Mouse (Mus musculus): ENCODE measurements around the gene Pacs1. TPM values are rescaled to one million over a fixed set of nuclear protein-coding genes. Genes with fewer than 3 reads are reported as not detected.
"Not testable (repeated sequence)": the region's sequence is repeated elsewhere in the genome, so short reads cannot be mapped to it uniquely, and the experiment has no call there.

Pacs1 gene
- polyA plus RNA-seq, 1 experiment from 2014 or later: 21.3 TPM

DNA sequence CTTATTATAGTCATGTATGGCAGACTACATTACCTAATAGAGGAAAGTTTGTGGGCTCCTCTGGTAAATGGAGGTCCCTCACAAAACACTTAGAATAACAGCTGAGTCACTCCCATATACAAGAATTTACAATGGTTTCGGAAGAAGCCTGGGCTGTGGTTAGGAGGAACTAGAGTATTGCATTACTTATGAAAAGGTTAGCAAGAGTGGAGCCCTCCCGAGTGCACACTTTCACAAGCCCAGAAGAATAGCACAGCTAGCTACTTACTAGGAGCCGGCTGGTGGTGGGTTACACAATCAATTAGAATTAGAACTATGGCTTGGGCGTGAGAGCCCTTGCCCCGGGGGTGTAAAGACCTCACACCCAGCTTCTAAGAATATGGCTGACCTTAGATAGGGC lies 94.3 kb downstream of the Pacs1 start:
- Histone ChIP-seq H3K36me3 (no peaks in the 10 kb centered on the region), H3K4me3 (no peak overlapping the region), H3K9me3 (replicated peaks) (0 out of 2 replicates have a peak, but pooled peaks cover under 1% of the 10 kb centered on the region), H3K27ac (replicated peaks) (no peak overlapping the region), H3K4me1 (no peaks in the 10 kb centered on the region), H3K27me3 (ENCODE audit: low read depth, poor library complexity, severe bottlenecking) (no peaks in the 10 kb centered on the region)
- 79% methylated on average over 5 of the region's 5 CpGs for WGBS
- DNase-seq (ENCODE audit: low spot score): no peak

DNA sequence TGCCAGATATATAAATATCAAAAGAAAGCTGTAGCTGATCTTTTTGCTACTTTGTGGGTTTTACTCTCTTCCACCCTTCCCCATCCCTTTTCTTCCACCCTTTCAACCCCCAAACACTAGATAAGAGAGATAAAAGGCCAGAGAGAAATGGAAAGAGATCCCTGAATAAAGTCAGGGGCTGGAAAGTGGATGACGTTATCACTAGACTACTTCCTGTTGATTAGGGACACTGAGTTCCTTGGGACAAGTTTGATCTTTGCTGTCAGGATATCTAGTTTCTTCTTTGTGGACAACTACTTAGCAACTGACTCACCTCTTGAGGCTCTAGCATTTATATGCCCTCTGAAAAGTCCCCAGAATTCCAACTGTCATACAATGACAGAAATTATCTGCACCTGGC lies 102.5 kb downstream of the Pacs1 start:
- no peak overlapping the region for H3K27ac ChIP-seq (replicated peaks)
- no peak for DNase-seq (ENCODE audit: low spot score)
- WGBS: 92% methylated on average over 1 of the region's 1 CpGs
- H3K9me3 ChIP-seq (replicated peaks): no peaks in the 10 kb centered on the region
- peaks cover 10% of the 10 kb centered on the region; the same call in 1 of the 2 replicates for H3K36me3 ChIP-seq
- no peak overlapping the region for H3K4me3 ChIP-seq
- no peaks in the 10 kb centered on the region for H3K27me3 ChIP-seq (ENCODE audit: low read depth, poor library complexity, severe bottlenecking)
- H3K4me1 ChIP-seq: no peaks in the 10 kb centered on the region

DNA sequence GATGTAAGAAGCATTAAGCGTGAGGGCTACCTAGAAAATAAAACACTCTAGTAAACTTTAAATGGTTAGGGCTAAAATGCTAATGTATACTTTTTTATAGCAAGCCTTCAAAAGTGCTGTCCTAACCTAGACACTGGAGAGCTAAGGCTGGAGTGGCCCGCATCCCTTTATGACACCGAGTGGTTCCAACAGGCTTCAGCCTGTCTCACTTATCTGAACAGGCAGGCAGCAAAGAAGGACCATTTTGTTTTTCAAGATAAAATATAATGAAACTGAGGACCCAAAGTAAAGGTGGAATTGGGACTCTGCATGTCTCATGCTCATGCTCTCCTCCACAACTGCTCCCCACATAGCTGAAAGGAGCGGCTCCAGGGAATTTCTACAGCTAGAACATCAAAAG lies 105.4 kb downstream of the Pacs1 start:
- WGBS: 90% methylated on average over 4 of the region's 4 CpGs
- H3K27ac ChIP-seq (replicated peaks): no peak overlapping the region
- H3K4me3 ChIP-seq: no peak overlapping the region
- no peaks in the 10 kb centered on the region for H3K9me3 ChIP-seq (replicated peaks)
- DNase-seq (ENCODE audit: low spot score): no peak
- no peaks in the 10 kb centered on the region for H3K27me3 ChIP-seq (ENCODE audit: low read depth, poor library complexity, severe bottlenecking)
- H3K4me1 ChIP-seq: no peaks in the 10 kb centered on the region
- peaks cover 15% of the 10 kb centered on the region; the same call in 1 of the 2 replicates for H3K36me3 ChIP-seq

DNA sequence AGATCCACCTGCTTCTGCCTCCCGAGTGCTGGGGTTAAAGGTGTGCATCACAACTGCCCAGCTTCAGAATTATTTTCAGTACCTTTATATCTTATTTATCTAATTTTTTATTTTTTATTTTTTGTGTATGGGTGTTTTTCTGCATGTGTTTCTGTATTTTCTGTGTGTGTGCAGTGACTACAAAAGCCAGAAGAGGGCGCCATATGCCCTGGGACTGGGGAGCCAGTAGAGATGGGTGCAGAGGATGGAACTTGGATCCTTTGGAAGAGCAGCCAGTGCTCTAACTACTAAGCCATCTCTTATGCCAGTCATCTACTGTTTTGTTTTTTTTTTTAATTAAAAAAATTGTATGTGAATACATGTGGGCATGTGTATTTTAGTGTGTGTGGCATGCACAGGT lies 108.5 kb downstream of the Pacs1 start:
- no peaks in the 10 kb centered on the region for H3K27me3 ChIP-seq (ENCODE audit: low read depth, poor library complexity, severe bottlenecking)
- no peaks in the 10 kb centered on the region for H3K9me3 ChIP-seq (replicated peaks)
- H3K4me3 ChIP-seq: no peak overlapping the region
- DNase-seq (ENCODE audit: low spot score): no peak
- H3K36me3 ChIP-seq: peaks cover 22% of the 10 kb centered on the region; the same call in 1 of the 2 replicates
- no peaks in the 10 kb centered on the region for H3K4me1 ChIP-seq
- H3K27ac ChIP-seq (replicated peaks): no peak overlapping the region
- 60% methylated on average over 2 of the region's 2 CpGs for WGBS

DNA sequence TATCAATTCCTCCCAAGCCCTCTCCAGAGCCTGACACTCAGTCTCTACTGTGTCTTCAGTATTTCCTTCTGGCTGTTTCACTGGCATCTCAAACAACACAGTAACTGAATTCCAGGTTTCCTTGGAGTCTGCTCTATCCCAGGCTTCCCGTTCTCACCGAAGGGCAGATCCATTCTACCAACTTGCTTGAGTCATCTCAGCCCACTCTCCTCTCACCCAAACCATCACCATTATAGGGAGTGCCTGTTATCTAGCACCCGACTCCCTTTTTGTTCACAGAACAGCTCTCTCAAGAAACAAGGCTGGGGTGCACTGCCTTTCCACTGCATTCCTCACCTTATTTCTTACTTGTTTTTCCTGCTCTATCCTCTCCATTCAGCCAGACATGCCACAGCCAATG lies 111.0 kb downstream of the Pacs1 start:
- H3K4me3 ChIP-seq: no peak overlapping the region
- no peaks in the 10 kb centered on the region for H3K4me1 ChIP-seq
- no peaks in the 10 kb centered on the region for H3K9me3 ChIP-seq (replicated peaks)
- H3K27ac ChIP-seq (replicated peaks): no peak overlapping the region
- peaks cover 20% of the 10 kb centered on the region; the same call in 1 of the 2 replicates for H3K36me3 ChIP-seq
- H3K27me3 ChIP-seq (ENCODE audit: low read depth, poor library complexity, severe bottlenecking): no peaks in the 10 kb centered on the region
- WGBS: 92% methylated on average over 3 of the region's 3 CpGs
- DNase-seq (ENCODE audit: low spot score): no peak

DNA sequence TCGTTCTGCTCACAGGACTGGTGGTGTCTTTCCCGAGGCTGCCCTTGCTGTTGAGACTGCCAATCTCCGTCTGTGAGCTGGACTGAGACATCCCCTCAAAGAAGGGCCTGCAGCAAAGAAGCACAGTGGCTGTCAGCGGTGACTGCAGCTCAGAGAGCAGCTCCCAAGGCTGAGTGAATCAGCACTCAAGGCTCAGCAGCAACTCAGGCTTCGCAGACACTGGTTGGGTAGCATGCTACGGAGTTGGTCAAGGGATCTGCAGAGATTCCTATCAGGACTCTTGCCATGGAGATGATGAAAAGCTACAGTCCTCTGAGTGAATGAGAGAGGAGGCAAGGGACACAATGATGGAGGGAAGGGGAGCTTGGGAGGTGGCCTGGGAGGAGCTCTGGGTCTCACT lies 120.7 kb downstream of the Pacs1 start:
- H3K27me3 ChIP-seq (ENCODE audit: low read depth, poor library complexity, severe bottlenecking): no peaks in the 10 kb centered on the region
- H3K4me1 ChIP-seq: no peaks in the 10 kb centered on the region
- no peak overlapping the region for H3K4me3 ChIP-seq
- H3K27ac ChIP-seq (replicated peaks): no peak overlapping the region
- H3K9me3 ChIP-seq (replicated peaks): no peaks in the 10 kb centered on the region
- DNase-seq (ENCODE audit: low spot score): no peak
- H3K36me3 ChIP-seq: peaks cover 29% of the 10 kb centered on the region
- WGBS: 88% methylated on average over 6 of the region's 6 CpGs

DNA sequence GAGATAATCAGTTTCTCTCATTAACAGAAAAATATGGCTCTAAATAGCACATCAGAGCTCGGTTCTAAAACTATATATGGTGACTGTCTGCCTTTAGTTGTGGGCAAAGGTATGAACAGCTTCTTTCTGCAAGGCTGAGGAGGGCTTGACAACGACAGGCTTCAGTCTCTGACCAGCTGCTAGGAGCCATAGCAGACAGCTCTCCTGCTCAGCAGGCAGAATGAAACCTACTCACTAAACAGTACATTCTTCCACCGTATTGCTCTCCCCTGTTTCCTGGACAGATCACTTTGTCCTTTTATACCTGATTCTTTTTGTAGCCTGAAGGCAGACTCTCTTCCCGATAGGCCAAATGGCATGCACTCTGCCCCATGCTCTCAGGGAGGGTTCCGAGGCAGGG lies 121.2 kb downstream of the Pacs1 start:
- DNase-seq (ENCODE audit: low spot score): no peak
- peaks cover 29% of the 10 kb centered on the region for H3K36me3 ChIP-seq
- H3K27me3 ChIP-seq (ENCODE audit: low read depth, poor library complexity, severe bottlenecking): no peaks in the 10 kb centered on the region
- no peaks in the 10 kb centered on the region for H3K9me3 ChIP-seq (replicated peaks)
- no peaks in the 10 kb centered on the region for H3K4me1 ChIP-seq
- no peak overlapping the region for H3K4me3 ChIP-seq
- 87% methylated on average over 5 of the region's 5 CpGs for WGBS
- no peak overlapping the region for H3K27ac ChIP-seq (replicated peaks)

DNA sequence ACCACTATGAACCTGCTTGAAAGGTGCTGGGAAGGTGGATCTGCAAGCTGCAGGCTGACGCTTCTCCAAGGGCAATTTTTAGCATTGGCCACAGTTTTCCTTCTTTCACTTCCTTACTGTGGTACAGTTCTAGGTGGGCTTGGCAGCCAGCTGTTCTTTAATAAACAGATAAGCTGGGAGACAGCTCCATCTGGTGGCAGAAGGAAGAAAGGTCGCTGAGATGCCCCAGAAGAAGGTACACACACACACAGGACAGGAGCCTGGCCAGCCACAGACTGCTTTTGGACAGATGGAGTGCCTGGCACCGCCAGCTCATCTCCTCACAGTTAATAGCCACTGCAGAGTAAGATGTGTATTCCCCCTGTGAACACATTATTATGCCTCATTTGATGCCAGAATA lies 121.6 kb downstream of the Pacs1 start:
- WGBS: 46% methylated on average over 3 of the region's 3 CpGs
- Histone ChIP-seq H3K4me1 (no peaks in the 10 kb centered on the region), H3K36me3 (peaks cover 32% of the 10 kb centered on the region), H3K27ac (replicated peaks) (no peak overlapping the region), H3K27me3 (ENCODE audit: low read depth, poor library complexity, severe bottlenecking) (no peaks in the 10 kb centered on the region), H3K4me3 (no peak overlapping the region), H3K9me3 (replicated peaks) (no peaks in the 10 kb centered on the region)
- peak; percentile 61 for DNase-seq (ENCODE audit: low spot score)

DNA sequence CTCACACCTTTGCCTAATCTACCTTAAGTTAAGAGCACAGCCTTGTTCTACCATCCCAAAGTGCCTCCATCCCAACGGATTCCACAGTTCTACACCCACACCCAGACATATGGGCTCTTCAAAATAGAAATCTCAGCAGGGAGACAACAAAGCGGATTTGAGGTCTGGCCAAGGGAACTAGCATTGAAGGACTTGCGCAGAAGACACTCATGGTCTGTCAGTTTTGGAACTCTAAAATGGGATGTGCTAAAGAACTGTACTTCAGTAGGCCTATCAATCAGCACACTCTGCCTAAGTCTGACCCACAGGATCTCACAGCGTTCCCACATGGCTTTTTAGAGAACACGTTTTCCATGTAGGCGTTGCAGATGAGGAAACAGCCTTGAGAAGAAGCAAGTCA lies 122.6 kb downstream of the Pacs1 start:
- H3K36me3 ChIP-seq: peaks cover 28% of the 10 kb centered on the region
- 90% methylated on average over 6 of the region's 6 CpGs for WGBS
- no peak overlapping the region for H3K27ac ChIP-seq (replicated peaks)
- no peak overlapping the region for H3K4me3 ChIP-seq
- H3K27me3 ChIP-seq (ENCODE audit: low read depth, poor library complexity, severe bottlenecking): no peaks in the 10 kb centered on the region
- no peaks in the 10 kb centered on the region for H3K9me3 ChIP-seq (replicated peaks)
- DNase-seq (ENCODE audit: low spot score): no peak
- H3K4me1 ChIP-seq: no peaks in the 10 kb centered on the region

DNA sequence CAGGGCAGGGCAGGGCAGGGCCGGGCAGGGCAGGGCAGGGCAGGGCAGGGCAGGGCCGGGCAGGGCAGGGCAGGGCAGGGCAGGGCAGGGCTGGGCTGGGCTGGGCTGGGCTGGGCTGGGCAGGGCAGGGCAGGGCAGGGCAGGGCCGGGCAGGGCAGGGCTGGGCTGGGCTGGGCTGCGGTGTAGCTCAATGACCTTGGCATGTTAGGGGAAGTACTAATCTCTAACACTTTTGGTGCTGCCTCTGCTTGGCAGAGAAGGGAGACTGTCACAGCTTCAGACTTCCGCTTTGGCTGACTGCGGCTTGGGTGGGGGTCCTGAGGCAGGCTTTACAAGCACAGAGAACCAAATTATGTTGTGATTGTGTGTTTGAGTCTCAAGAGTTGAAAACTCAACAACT lies 123.9 kb downstream of the Pacs1 start:
- not testable (repeated sequence) for H3K4me1 ChIP-seq; H3K9me3 ChIP-seq (replicated peaks); H3K4me3 ChIP-seq; H3K27ac ChIP-seq (replicated peaks); H3K27me3 ChIP-seq (ENCODE audit: low read depth, poor library complexity, severe bottlenecking); DNase-seq (ENCODE audit: low spot score)
- peaks cover 39% of the 10 kb centered on the region for H3K36me3 ChIP-seq
- 84% methylated on average over 5 of the region's 6 CpGs for WGBS

DNA sequence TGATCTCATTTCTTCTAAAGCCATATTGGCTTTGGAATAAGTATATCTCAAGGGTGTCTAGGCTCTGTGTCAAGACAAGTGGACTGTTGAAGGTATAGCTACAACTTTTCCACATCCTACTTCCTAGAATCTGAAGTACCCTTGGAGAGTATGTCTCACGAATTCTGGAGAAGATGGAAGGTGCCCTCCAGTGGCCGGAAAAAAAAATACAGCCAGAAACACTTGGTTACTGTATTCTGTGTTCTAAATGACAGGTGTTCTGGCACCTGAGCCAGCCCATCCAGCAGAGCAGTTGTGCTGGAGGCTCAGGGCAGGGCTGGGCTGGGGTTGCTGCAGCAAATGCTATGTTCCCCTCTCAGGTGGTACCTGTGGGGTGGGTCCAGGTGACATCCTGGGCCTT lies 133.3 kb downstream of the Pacs1 start:
- Histone ChIP-seq H3K9me3 (replicated peaks) (no peaks in the 10 kb centered on the region), H3K27me3 (ENCODE audit: low read depth, poor library complexity, severe bottlenecking) (no peaks in the 10 kb centered on the region), H3K4me3 (no peak overlapping the region), H3K4me1 (no peaks in the 10 kb centered on the region), H3K36me3 (peaks cover 46% of the 10 kb centered on the region), H3K27ac (replicated peaks) (no peak overlapping the region)
- peak; percentile 46 for DNase-seq (ENCODE audit: low spot score)
- whole genome bisulfite sequencing: 3% methylated on average over 2 of the region's 2 CpGs

DNA sequence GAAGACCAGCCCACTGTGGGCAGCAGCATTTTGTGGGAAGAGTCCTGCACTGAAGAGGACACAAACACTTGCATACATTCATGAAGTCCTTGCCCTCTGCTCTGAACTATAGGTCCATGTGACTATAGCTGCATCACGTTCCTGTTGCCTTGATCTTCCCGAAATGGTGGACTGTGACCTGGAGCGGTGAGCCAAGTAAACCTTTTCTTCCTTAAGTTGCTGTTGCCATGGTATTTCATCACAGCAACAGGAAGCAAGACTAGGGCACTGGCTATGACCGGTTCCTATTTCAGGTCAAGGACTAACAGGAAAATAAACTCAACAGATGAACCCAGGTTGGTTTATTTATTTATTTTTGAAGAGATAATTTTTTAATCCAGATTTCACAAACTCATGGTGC lies 141.7 kb downstream of the Pacs1 start:
- WGBS: 84% methylated on average over 4 of the region's 4 CpGs
- no peak overlapping the region for H3K27ac ChIP-seq (replicated peaks)
- no peaks in the 10 kb centered on the region; the same call in 1 of the 2 replicates for H3K27me3 ChIP-seq (ENCODE audit: low read depth, poor library complexity, severe bottlenecking)
- H3K9me3 ChIP-seq (replicated peaks): no peaks in the 10 kb centered on the region
- H3K4me3 ChIP-seq: no peak overlapping the region
- peaks cover 22% of the 10 kb centered on the region for H3K36me3 ChIP-seq
- H3K4me1 ChIP-seq: peaks cover 8% of the 10 kb centered on the region; the same call in 1 of the 2 replicates
- no peak for DNase-seq (ENCODE audit: low spot score)

DNA sequence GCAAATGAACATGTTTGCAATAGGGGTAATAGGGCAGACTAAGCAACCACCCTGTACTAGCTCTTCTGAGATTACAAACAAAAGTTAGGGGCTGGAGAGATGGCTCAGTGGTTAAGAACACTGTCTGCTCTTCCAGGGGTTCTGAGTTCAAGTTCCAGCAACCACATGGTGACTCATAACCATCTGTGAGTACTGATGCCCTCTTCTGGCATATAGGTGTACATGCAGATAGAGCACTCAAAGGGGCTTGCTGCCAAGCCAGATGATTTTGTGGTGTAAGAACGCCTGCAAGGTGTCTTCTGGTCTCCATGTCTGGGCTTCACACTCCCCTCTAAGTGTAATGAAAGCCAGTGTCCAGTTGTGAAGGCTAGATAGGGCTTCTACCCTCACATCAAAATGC lies 143.1 kb downstream of the Pacs1 start:
- peaks cover 16% of the 10 kb centered on the region for H3K36me3 ChIP-seq
- peaks cover 8% of the 10 kb centered on the region; the same call in 1 of the 2 replicates for H3K4me1 ChIP-seq
- no peak overlapping the region for H3K27ac ChIP-seq (replicated peaks)
- 46% methylated on average over 1 of the region's 1 CpGs for WGBS
- no peak overlapping the region for H3K4me3 ChIP-seq
- H3K27me3 ChIP-seq (ENCODE audit: low read depth, poor library complexity, severe bottlenecking): no peaks in the 10 kb centered on the region; the same call in 1 of the 2 replicates
- DNase-seq (ENCODE audit: low spot score): no peak
- no peaks in the 10 kb centered on the region for H3K9me3 ChIP-seq (replicated peaks)

DNA sequence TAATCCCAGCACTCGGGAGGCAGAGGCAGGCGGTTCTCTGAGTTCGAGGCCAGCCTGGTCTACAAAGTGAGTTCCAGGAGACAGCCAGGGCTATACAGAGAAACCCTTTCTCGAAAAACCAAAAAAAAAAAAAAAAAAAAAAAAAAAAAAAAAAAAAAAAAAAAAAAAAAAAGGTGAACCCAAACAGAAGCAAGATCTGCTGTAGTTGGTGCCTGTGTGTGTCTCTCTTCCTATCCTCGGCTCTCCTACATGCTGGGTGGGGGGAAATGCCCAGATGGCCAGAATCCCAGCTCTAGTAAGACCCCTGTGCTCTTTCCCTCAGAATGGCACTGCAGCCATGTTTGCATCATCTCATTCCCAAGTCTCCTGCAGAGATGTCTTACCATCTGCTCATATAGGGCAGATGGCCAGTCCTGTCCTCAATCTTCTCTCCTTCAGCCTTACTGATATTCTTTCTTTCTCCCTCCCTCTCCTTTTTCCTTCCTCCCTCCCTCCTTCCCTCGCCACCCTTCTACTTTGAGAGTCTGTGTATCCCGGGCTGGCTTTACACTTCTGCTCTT lies 148.8 kb downstream of the Pacs1 start:
- Histone ChIP-seq H3K27ac (replicated peaks) (no peak overlapping the region), H3K4me1 (no peaks in the 10 kb centered on the region), H3K9me3 (replicated peaks) (no peaks in the 10 kb centered on the region), H3K4me3 (no peak overlapping the region), H3K36me3 (no peaks in the 10 kb centered on the region), H3K27me3 (ENCODE audit: low read depth, poor library complexity, severe bottlenecking) (peaks cover 5% of the 10 kb centered on the region)
- WGBS: 81% methylated on average over 7 of the region's 7 CpGs
- no peak for DNase-seq (ENCODE audit: low spot score)

Measured in midbrain, embryonic 10.5 days (tissue).